Mouse (Mus musculus) CD4-positive, CD25-positive, alpha-beta regulatory T cell, adult 4 months (primary cell): ENCODE measurements around the gene Parn. TPM values are rescaled to one million over a fixed set of nuclear protein-coding genes. Genes with fewer than 3 reads are reported as not detected.

ENCODE experiments used
- ATAC-seq: one replicate; pipeline ENCODE4 v1.8.0; 2017
- polyA plus RNA-seq, 2 experiments: library from polyadenylated mRNA; unstranded; fragments of 100-300 nt; shearing (Covaris generic); gene quantifications; one replicate each; pipeline ENCODE4 v1.2.1; 2017

Parn gene
- polyA plus RNA-seq, 2 experiments from 2014 or later: 36.0 to 41.4 TPM

- no peak for ATAC-seq
Observed at GRCm38 (mm10) chr16:13550667-13551066, 117.3 kb downstream of the Parn start.

GRCm38 (mm10) chr16:13549976-13550375, 118.0 kb downstream of the Parn start:
- ATAC-seq: no peak

GRCm38 (mm10) chr16:13541816-13542215, 126.2 kb downstream of the Parn start:
- no peak for ATAC-seq

- ATAC-seq: no peak
Observed at GRCm38 (mm10) chr16:13541121-13541747, 126.7 kb downstream of the Parn start.

- no peak for ATAC-seq
Observed at GRCm38 (mm10) chr16:13538933-13539648, 128.9 kb downstream of the Parn start.

GRCm38 (mm10) chr16:13538213-13538932, 129.6 kb downstream of the Parn start:
- no peak for ATAC-seq

- no peak for ATAC-seq
Observed at GRCm38 (mm10) chr16:13536404-13536803, 131.6 kb downstream of the Parn start.

- no peak for ATAC-seq
Observed at GRCm38 (mm10) chr16:13535856-13536255, 132.1 kb downstream of the Parn start.

GRCm38 (mm10) chr16:13532840-13533239, 135.1 kb downstream of the Parn start:
- no peak for ATAC-seq

GRCm38 (mm10) chr16:13531279-13531678, 136.7 kb downstream of the Parn start:
- no peak for ATAC-seq

GRCm38 (mm10) chr16:13521359-13521758, 146.6 kb downstream of the Parn start:
- no peak for ATAC-seq

GRCm38 (mm10) chr16:13520301-13520700, 147.7 kb downstream of the Parn start:
- ATAC-seq: no peak

GRCm38 (mm10) chr16:13516214-13516613, 151.8 kb downstream of the Parn start:
- no peak for ATAC-seq

GRCm38 (mm10) chr16:13515524-13515923, 152.4 kb downstream of the Parn start:
- no peak for ATAC-seq

- ATAC-seq: no peak
Observed at GRCm38 (mm10) chr16:13505055-13505454, 162.9 kb downstream of the Parn start.

GRCm38 (mm10) chr16:13504476-13504875, 163.5 kb downstream of the Parn start:
- no peak for ATAC-seq

GRCm38 (mm10) chr16:13498923-13499322, 169.0 kb downstream of the Parn start:
- no peak for ATAC-seq

GRCm38 (mm10) chr16:13493981-13494380, 174.0 kb downstream of the Parn start:
- ATAC-seq: no peak

- ATAC-seq: no peak
Observed at GRCm38 (mm10) chr16:13492996-13493395, 175.0 kb downstream of the Parn start.

GRCm38 (mm10) chr16:13491776-13492175, 176.2 kb downstream of the Parn start:
- ATAC-seq: no peak
